ENCODE assay signal across 8 mouse cellular contexts in the genomic region with DNA sequence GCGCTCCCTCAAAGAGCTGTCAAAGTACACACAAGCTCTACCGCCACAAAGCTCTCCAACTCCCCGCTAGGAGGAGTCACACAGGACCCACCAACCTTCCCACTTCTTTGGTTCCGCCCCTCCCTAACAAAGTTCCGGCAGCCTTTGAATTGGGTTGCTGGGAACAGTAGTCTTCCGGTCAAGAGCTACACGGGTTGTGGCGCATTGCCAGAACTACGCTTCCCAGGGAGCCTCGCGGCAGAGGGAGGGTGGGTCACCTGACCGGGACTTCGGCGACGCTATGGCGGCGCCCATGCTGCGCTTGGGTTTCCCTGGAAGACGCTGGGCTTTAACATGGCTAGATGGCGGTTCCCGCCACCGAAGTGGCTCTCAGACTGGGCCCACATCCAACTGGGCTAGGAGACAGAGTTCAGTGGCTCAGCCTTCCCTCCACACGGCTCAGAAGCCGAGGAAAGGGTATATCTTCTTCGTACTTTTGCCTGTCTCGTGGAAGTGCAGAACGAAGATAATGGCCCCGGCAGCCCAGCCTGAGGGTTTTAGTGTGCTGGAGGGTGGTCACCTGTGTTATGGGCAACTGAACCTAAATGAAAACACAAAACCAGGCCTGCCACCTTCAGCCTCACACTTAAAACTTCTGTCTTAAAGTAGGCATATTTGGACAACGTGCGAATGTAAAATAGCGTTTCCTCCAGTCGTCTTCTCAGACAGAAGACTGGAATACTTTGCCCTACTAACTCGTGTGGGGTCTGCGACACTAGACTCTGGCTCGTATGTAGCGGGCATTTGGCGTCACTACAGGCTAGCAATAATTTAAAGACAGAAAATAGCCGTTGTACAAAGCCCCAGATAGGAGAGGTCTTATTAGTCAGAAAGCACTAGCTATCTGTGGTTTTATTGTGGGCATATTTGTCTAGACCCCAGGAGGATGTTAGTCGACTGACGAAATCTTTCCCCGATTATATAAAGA. TPM values are rescaled to one million over a fixed set of nuclear protein-coding genes. Genes with fewer than 3 reads are reported as not detected.
DNase-seq lines count a peak whose midpoint lies in the region; ATAC-seq and TF ChIP-seq lines count a peak whose summit lies in the region.

A gene (plus strand): TSS at position 256 of the 967 bp plus-strand sequence.

- no peak for TF ChIP-seq CTCF in bone marrow macrophage, adult 2 months (IDR thresholded peaks at IDR 0.05; ENCODE audit: low read depth, low read length)
- peak; percentile 31; the same call in 1 of the 2 replicates for TF ChIP-seq CTCF in embryonic fibroblast, embryonic 13.5 days (IDR thresholded peaks at IDR 0.05; ENCODE audit: borderline replicate concordance, insufficient read depth, low read length)

- peaks cover 12% of the 10 kb centered on the region for H3K4me1 ChIP-seq in bone marrow macrophage, adult 2 months (ENCODE audit: control insufficient read depth, insufficient read depth, low read length)
- H3K4me1 ChIP-seq in embryonic fibroblast, embryonic 13.5 days (ENCODE audit: control insufficient read depth, insufficient read depth, low read length) = no peaks in the 10 kb centered on the region
- H3K4me1 ChIP-seq in kidney, embryonic 14.5 days (ENCODE audit: control insufficient read depth, insufficient read depth, low read length) = no peaks in the 10 kb centered on the region
- H3K4me1 ChIP-seq in limb, embryonic 15.5 days = peaks cover 3% of the 10 kb centered on the region; the same call in 1 of the 2 replicates

- H3K36me3 ChIP-seq in kidney, embryonic 14.5 days (ENCODE audit: control insufficient read depth, insufficient read depth, low read length) = no peaks in the 10 kb centered on the region
- H3K36me3 ChIP-seq in limb, embryonic 15.5 days = no peaks in the 10 kb centered on the region

- peak within 1 kb of the TSS; percentile 75 for H3K27ac ChIP-seq in bone marrow macrophage, adult 2 months (ENCODE audit: insufficient read depth, low read depth, low read length)
- H3K27ac ChIP-seq in embryonic fibroblast, embryonic 13.5 days (ENCODE audit: insufficient read depth, low read length) = peak within 1 kb of the TSS; percentile 19; the same call in 1 of the 2 replicates
- 0 out of 2 replicates have a peak within 1 kb of the TSS, but pooled peaks have one; percentile 61 for H3K27ac ChIP-seq in kidney, embryonic 14.5 days (ENCODE audit: low read depth, low read length)
- peak within 1 kb of the TSS; percentile 78 for H3K27ac ChIP-seq in limb, embryonic 15.5 days

- no peak for TF ChIP-seq POLR2A in bone marrow macrophage, adult 2 months (IDR thresholded peaks at IDR 0.05; ENCODE audit: borderline replicate concordance, low read depth, low read length)
- TF ChIP-seq POLR2A in embryonic fibroblast, embryonic 13.5 days (IDR thresholded peaks at IDR 0.05; ENCODE audit: low read depth, low read length) = peak; percentile 64

- DNase-seq in A20 (ENCODE audit: low read depth, low spot score) = peak; percentile 97
- DNase-seq in heart, adult 9 months (ENCODE audit: low spot score in 2 of 2) = peak; percentile 99
- peak; percentile 94 for DNase-seq in monocyte, adult 2 months (ENCODE audit: low read depth in 1 of 2, low spot score in 2 of 2)
- peak; percentile 97 for DNase-seq in spleen, postnatal 36 days (ENCODE audit: low spot score in 2 of 2)

- WGBS in kidney, embryonic 14.5 days = 3% methylated on average over 41 of the region's 41 CpGs
- 3% methylated on average over 41 of the region's 41 CpGs for WGBS in limb, embryonic 15.5 days

- no peaks in the 10 kb centered on the region for H3K9me3 ChIP-seq in kidney, embryonic 14.5 days (ENCODE audit: control insufficient read depth, low read length)
- no peaks in the 10 kb centered on the region for H3K9me3 ChIP-seq in limb, embryonic 15.5 days

- H3K9ac ChIP-seq in kidney, embryonic 14.5 days (ENCODE audit: low read depth, low read length) = peak within 1 kb of the TSS; percentile 77
- H3K9ac ChIP-seq in limb, embryonic 15.5 days = peak within 1 kb of the TSS; percentile 76

- H3K4me3 ChIP-seq in bone marrow macrophage, adult 2 months (ENCODE audit: insufficient read depth, low read length) = peak within 1 kb of the TSS; percentile 86
- H3K4me3 ChIP-seq in embryonic fibroblast, embryonic 13.5 days (ENCODE audit: insufficient read depth, low read length) = peak within 1 kb of the TSS; percentile 81
- H3K4me3 ChIP-seq in kidney, embryonic 14.5 days (ENCODE audit: low read length) = peak within 1 kb of the TSS; percentile 74
- peak within 1 kb of the TSS; percentile 78 for H3K4me3 ChIP-seq in limb, embryonic 15.5 days

- no peaks in the 10 kb centered on the region for H3K27me3 ChIP-seq in kidney, embryonic 14.5 days (ENCODE audit: control insufficient read depth, insufficient read depth, low read length)
- H3K27me3 ChIP-seq in limb, embryonic 15.5 days = no peaks in the 10 kb centered on the region

- ATAC-seq in kidney, embryonic 14.5 days (ENCODE audit: low FRiP score, low TSS enrichment) = peak; percentile 100
- peak; percentile 99 for ATAC-seq in limb, embryonic 15.5 days (ENCODE audit: insufficient number of reproducible peaks, low FRiP score, low TSS enrichment, low read depth)

- peak within 1 kb of the TSS; percentile 53 for H3K4me2 ChIP-seq in kidney, embryonic 14.5 days (replicated peaks; ENCODE audit: low read depth, low read length)
- H3K4me2 ChIP-seq in limb, embryonic 15.5 days = peak within 1 kb of the TSS; percentile 71

RNA-seq across cellular contexts. Expression of the gene that starts here (rescaled TPM):
- polyA plus RNA-seq in bone marrow macrophage, adult 2 months (2012; ENCODE audit: insufficient read depth, insufficient read length, missing spikeins) = 11.4 and 11.6 TPM in 2 replicates
- polyA plus RNA-seq in embryonic fibroblast, embryonic 13.5 days (2011; ENCODE audit: insufficient read length, low read depth, missing spikeins) = 7.8 and 10.8 TPM in 2 replicates
- polyA plus RNA-seq in kidney, embryonic 14.5 days (2014; fragmentation: Nextera tagmentation; extraction: Ambion mirVana) = 17.6 and 26.4 TPM in 2 replicates
- polyA plus RNA-seq in limb, embryonic 15.5 days (2015; fragmentation: Nextera tagmentation; extraction: Ambion mirVana) = 18.0 and 21.5 TPM in 2 replicates

Comparison
In these comparisons a context has a peak if more than half of its experiments do, and no peak if none do; other contexts are left out.
1. Peak in every context shown above with its lines: DNase-seq, ATAC-seq, H3K4me3 ChIP-seq and H3K27ac ChIP-seq.
2. H3K27ac ChIP-seq: peak in every context shown above with its lines; median percentile 78 in limb, embryonic 15.5 days; 75 in bone marrow macrophage, adult 2 months; 61 in kidney, embryonic 14.5 days; 19 in embryonic fibroblast, embryonic 13.5 days.